Mouse (Mus musculus): ENCODE results near the gene Nav2. TPM values are rescaled to one million over a fixed set of nuclear protein-coding genes. Genes with fewer than 3 reads are reported as not detected.
A peak's percentile ranks its signal among the peaks of the same experiment; 100 is the strongest.

Nav2 gene
- total RNA-seq, 1 experiment from 2014 or later: 2.0 TPM

DNA sequence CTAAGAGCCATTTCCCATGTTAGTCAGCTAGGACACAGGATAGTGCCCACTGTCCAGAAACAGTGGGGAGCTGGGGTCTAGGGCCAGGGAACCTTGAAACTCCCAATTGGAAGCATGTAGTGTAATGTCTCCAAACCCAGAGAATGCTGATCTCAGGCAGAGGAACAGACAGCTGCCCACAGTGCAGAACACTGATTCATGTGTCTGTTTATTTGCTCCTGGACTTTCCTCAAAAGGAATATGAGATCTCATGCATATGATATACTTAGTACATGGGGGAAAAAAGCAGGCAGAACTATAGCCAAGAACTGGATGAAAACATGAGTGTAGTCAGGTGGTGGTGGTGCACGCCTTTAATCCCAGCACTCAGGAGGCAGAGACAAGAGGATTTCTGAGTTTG, 297.0 kb downstream of the Nav2 start:
- ATAC-seq (replicated peaks; ENCODE audit: insufficient number of reproducible peaks, low FRiP score, low TSS enrichment, poor library complexity, severe bottlenecking): no peak

GRCm38 (mm10) chr7:49206775-49207676, 298.5 kb downstream of the Nav2 start:
- ATAC-seq (replicated peaks; ENCODE audit: insufficient number of reproducible peaks, low FRiP score, low TSS enrichment, poor library complexity, severe bottlenecking): no peak

- no peak for ATAC-seq (replicated peaks; ENCODE audit: insufficient number of reproducible peaks, low FRiP score, low TSS enrichment, poor library complexity, severe bottlenecking)
These were observed 301.0 kb downstream of the Nav2 start for GRCm38 (mm10) chr7:49209526-49209925.

DNA sequence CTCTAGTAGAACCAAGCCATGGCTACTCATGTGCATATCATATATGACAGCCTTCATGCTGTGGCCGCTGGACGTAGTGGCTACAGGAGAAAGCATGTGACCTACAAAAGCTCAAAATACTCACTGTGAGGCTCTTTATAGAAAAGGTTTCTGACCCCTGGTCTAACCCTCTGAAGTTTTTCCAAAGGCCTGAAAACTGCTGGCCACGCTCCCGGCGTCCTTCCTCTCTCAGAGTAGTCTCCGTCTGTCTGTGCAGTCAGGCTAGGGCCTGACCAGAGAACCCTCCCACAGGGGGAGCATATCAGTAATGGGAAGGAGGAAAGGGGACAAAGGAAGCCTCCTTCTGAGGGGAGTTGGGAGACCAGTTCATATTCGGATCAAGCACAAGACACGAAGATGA, 302.2 kb downstream of the Nav2 start:
- no peak for ATAC-seq (replicated peaks; ENCODE audit: insufficient number of reproducible peaks, low FRiP score, low TSS enrichment, poor library complexity, severe bottlenecking)

GRCm38 (mm10) chr7:49213011-49213410, 304.5 kb downstream of the Nav2 start:
- no peak for ATAC-seq (replicated peaks; ENCODE audit: insufficient number of reproducible peaks, low FRiP score, low TSS enrichment, poor library complexity, severe bottlenecking)

GRCm38 (mm10) chr7:49217786-49218185, 309.3 kb downstream of the Nav2 start:
- ATAC-seq (replicated peaks; ENCODE audit: insufficient number of reproducible peaks, low FRiP score, low TSS enrichment, poor library complexity, severe bottlenecking): no peak

DNA sequence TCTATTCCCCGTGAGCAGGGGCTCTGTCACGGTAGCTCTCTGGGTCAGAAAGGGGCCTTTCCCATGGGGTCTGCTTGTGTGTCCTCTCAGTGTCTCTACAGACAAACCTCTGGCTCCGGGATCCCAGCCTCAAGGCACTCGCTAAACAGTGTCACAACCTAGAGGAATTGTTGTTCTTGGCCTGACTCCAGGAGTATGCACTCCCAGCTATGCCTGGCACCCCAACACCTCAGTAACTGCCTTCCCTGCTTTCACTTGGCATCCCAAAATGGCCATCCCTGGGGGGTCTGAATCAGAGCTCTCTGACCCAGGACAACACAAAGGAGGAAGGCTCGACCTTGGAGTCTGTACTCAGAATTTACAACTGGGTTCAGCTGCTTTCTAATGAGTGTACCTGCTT, 317.2 kb downstream of the Nav2 start:
- ATAC-seq (replicated peaks; ENCODE audit: insufficient number of reproducible peaks, low FRiP score, low TSS enrichment, poor library complexity, severe bottlenecking): no peak

DNA sequence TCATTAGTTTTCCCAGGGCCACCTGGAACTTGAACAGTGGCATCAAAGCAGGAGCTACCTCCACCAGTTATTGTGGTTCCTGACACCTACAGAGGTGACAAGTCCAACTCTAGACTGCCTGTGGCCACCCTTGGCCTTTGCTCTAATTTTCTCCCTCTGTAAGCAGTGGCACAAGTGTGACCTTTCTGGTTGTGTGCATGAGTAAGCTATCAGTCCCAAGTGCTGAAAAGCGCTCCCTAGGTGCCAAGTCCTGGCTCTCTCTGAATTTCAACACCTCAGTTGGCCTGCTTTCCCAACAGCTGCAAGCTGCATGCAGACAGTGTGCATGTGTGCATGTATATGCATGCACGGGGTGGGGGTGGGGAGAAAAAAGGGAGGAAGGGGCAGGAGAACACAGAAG, 324.5 kb downstream of the Nav2 start:
- ATAC-seq (replicated peaks; ENCODE audit: insufficient number of reproducible peaks, low FRiP score, low TSS enrichment, poor library complexity, severe bottlenecking): no peak

DNA sequence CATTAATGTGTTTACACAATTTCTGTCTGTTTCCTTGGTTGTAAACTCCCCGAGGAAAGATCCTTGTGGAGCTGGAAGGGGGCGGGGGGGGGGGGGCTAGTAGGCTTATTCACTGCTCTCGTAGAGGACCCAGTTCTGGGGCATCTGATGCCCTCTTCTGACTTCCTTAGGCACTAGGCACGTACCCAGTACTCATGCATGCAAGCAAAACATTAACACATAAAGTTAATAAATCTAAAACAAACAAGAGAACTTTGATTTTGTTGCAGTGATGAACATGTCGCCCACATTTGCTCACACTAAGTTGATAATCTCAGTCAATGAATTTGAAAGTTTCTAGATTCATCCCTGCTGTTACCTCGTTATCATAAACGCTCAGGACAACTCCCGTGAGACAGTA, 325.8 kb downstream of the Nav2 start:
- ATAC-seq (replicated peaks; ENCODE audit: insufficient number of reproducible peaks, low FRiP score, low TSS enrichment, poor library complexity, severe bottlenecking): no peak

- no peak for ATAC-seq (replicated peaks; ENCODE audit: insufficient number of reproducible peaks, low FRiP score, low TSS enrichment, poor library complexity, severe bottlenecking)
These were observed 326.8 kb downstream of the Nav2 start for GRCm38 (mm10) chr7:49235271-49235681.

GRCm38 (mm10) chr7:49235821-49236220, 327.3 kb downstream of the Nav2 start:
- no peak for ATAC-seq (replicated peaks; ENCODE audit: insufficient number of reproducible peaks, low FRiP score, low TSS enrichment, poor library complexity, severe bottlenecking)

DNA sequence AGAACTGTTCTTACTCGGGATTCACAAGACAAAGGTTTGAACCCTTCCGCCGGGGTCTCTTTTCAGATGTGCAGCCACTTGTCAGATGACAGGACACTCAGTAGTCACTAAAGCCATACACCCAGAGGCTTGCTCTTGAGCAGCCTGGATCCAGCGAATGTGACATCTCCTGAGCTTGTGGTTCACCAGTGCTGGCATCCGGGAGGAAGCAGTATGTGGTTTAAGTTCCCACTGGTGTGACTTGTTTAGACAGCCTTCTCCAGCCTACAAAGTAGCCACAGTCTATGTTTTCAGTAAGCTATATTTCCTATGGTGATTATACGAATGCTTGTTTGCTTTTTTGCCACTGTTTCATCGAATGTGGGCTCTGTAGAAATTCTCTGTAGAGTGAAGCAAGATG, 331.9 kb downstream of the Nav2 start:
- no peak for ATAC-seq (replicated peaks; ENCODE audit: insufficient number of reproducible peaks, low FRiP score, low TSS enrichment, poor library complexity, severe bottlenecking)

GRCm38 (mm10) chr7:49241229-49241751, 332.8 kb downstream of the Nav2 start:
- ATAC-seq (replicated peaks; ENCODE audit: insufficient number of reproducible peaks, low FRiP score, low TSS enrichment, poor library complexity, severe bottlenecking): no peak

- ATAC-seq (replicated peaks; ENCODE audit: insufficient number of reproducible peaks, low FRiP score, low TSS enrichment, poor library complexity, severe bottlenecking): no peak
These were observed 333.7 kb downstream of the Nav2 start for GRCm38 (mm10) chr7:49242261-49242660.

GRCm38 (mm10) chr7:49243079-49243478, 334.6 kb downstream of the Nav2 start:
- ATAC-seq (replicated peaks; ENCODE audit: insufficient number of reproducible peaks, low FRiP score, low TSS enrichment, poor library complexity, severe bottlenecking): no peak

DNA sequence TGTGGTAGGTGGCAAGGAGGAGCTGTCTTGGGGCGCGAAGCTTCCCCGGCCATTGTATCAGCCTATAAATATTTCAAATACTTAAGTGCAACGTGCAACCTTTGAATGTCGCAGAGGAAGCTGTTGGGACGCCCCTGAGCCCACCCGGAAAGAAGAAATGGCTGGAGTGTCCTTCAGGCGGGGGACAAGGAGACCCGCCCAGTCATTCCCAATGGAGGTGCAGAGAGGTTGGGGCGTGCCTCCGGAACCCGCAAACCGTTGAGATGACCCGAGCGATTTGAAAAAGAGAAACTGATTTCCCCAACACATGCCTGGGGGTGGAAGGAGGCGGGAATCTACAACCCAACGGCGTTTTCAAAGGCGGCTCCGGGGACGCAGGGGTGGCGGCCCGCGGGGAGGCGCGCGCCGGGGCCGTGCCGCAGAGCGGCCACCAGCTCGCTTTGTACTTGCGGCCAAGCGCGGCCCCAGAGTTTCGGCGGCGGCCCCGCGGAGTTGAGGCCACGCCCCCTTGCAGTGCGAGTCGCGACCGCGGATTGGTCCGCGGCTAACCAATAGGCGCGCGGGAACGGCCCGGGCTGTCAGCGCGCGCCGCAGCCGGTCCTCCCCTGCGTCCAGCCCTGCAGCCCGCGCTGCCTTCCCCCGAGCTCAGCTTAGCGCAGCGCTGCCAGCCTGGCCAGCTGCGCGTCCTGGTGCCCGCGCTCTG, 337.2 kb downstream of the Nav2 start:
- ATAC-seq (replicated peaks; ENCODE audit: insufficient number of reproducible peaks, low FRiP score, low TSS enrichment, poor library complexity, severe bottlenecking): peak; percentile 71

GRCm38 (mm10) chr7:49246240-49246578, 337.7 kb downstream of the Nav2 start:
- no peak for ATAC-seq (replicated peaks; ENCODE audit: insufficient number of reproducible peaks, low FRiP score, low TSS enrichment, poor library complexity, severe bottlenecking)

DNA sequence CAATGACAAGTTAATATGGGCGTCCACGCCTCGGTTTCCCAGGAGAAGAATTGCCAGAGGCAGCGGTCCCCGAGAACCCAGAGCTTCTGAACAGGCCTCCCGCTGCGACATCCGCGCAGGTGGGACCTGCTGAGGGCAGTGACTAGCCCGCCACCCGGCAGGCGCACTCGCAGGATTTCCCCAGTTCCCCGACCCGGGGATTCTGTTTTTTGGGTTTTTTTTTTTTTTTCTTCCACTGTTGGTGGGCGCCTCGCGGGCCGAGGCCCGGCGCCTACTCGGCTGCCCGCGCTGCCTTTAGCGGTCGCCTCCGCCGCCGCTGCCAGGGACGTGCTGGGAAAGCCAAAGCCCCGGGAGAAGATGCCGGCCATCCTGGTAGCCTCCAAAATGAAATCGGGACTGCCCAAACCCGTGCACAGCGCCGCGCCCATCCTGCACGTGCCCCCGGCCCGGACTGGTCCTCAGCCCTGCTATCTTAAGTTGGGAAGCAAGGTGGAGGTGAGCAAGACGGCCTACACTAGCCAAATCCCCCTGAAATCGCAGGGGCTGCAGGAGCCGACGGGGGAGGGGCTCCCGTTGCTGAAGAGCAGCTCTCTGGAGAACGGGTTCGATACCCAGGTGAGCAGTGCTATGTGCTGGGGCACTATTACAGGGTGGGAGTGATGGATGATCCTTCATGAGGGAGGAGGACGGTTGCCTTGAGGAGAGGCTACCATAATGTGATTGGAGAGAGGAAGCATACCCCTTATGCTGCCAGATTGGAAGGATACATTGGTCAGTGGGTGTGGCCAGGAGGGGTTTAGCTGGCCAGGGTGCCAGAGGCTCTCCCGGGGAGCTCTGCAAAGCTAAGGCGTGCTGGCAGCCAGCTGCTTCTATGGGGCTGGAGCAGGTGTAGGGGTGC, 338.3 kb downstream of the Nav2 start:
- no peak for ATAC-seq (replicated peaks; ENCODE audit: insufficient number of reproducible peaks, low FRiP score, low TSS enrichment, poor library complexity, severe bottlenecking)

GRCm38 (mm10) chr7:49247744-49248331, 339.3 kb downstream of the Nav2 start:
- ATAC-seq (replicated peaks; ENCODE audit: insufficient number of reproducible peaks, low FRiP score, low TSS enrichment, poor library complexity, severe bottlenecking): no peak

Measured in monocyte, adult 5-6 weeks (primary cell).